Mouse (Mus musculus): ENCODE measurements around the gene Nek9. TPM values are rescaled to one million over a fixed set of nuclear protein-coding genes. Genes with fewer than 3 reads are reported as not detected.
"Not testable (repeated sequence)": the region's sequence is repeated elsewhere in the genome, so short reads cannot be mapped to it uniquely, and the experiment has no call there.

Nek9 gene
- total RNA-seq, 2 experiments from 2014 or later = 50.5 to 50.7 TPM

- DNase-seq = peak; percentile 43
These were observed 49.8 kb downstream of the Nek9 start for GRCm38 (mm10) chr12:85289157-85290000.

- DNase-seq = peak; percentile 84
These were observed 50.5 kb downstream of the Nek9 start, which contains the start of gene Zc2hc1c for GRCm38 (mm10) chr12:85288486-85289156. Gene Zc2hc1c (plus strand): TSS chr12:85288591.

GRCm38 (mm10) chr12:85287809-85288485 lies 51.2 kb downstream of the Nek9 start, which contains the start of gene Acyp1:
Gene Acyp1 (minus strand): TSS chr12:85288438.
- peak; percentile 55 for DNase-seq

GRCm38 (mm10) chr12:85286941-85287340 lies 52.2 kb downstream of the Nek9 start:
- no peak for DNase-seq

GRCm38 (mm10) chr12:85284996-85285395 lies 54.2 kb downstream of the Nek9 start:
- no peak for DNase-seq

- DNase-seq = no peak
These were observed 54.8 kb downstream of the Nek9 start for GRCm38 (mm10) chr12:85284331-85284730.

- DNase-seq = not testable (repeated sequence)
These were observed 57.4 kb downstream of the Nek9 start for GRCm38 (mm10) chr12:85281756-85282155.

GRCm38 (mm10) chr12:85280845-85281651 lies 58.1 kb downstream of the Nek9 start:
- no peak for DNase-seq

GRCm38 (mm10) chr12:85280105-85280844 lies 58.9 kb downstream of the Nek9 start:
- peak; percentile 94 for DNase-seq

GRCm38 (mm10) chr12:85279396-85280080 lies 59.6 kb downstream of the Nek9 start:
- DNase-seq = no peak

GRCm38 (mm10) chr12:85278919-85279318 lies 60.2 kb downstream of the Nek9 start:
- no peak for DNase-seq

- no peak for DNase-seq
These were observed 62.9 kb downstream of the Nek9 start for GRCm38 (mm10) chr12:85276273-85276672.

- no peak for DNase-seq
These were observed 65.7 kb downstream of the Nek9 start for GRCm38 (mm10) chr12:85273508-85273907.

- no peak for DNase-seq
These were observed 67.3 kb downstream of the Nek9 start for GRCm38 (mm10) chr12:85271843-85272206.

- DNase-seq = no peak
These were observed 67.9 kb downstream of the Nek9 start for GRCm38 (mm10) chr12:85271132-85271842.

- DNase-seq = peak; percentile 77
These were observed 68.8 kb downstream of the Nek9 start, which contains the start of gene Mlh3 for GRCm38 (mm10) chr12:85270319-85270718. Gene Mlh3 (minus strand): TSS chr12:85270599.

- DNase-seq = no peak
These were observed 69.3 kb downstream of the Nek9 start for GRCm38 (mm10) chr12:85269821-85270220.

GRCm38 (mm10) chr12:85266248-85266647 lies 72.9 kb downstream of the Nek9 start:
- DNase-seq = no peak

GRCm38 (mm10) chr12:85264940-85265339 lies 74.2 kb downstream of the Nek9 start:
- no peak for DNase-seq

GRCm38 (mm10) chr12:85264531-85264930 lies 74.6 kb downstream of the Nek9 start:
- DNase-seq = no peak

Data from gastrocnemius, postnatal 10 days (tissue).